Mouse (Mus musculus) myocyte (in vitro differentiated cells): ENCODE results near the gene Rbm14. TPM values are rescaled to one million over a fixed set of nuclear protein-coding genes. Genes with fewer than 3 reads are reported as not detected.
A peak's percentile ranks its signal among the peaks of the same experiment; 100 is the strongest.

Source experiments
- H3K27me3 ChIP-seq: one replicate; pipeline ENCODE4 v1.6.1; 2011; ENCODE audit not compliant: control insufficient read depth, insufficient read depth, insufficient read length
- H3K36me3 ChIP-seq: one replicate; pipeline ENCODE4 v1.6.1; 2011; ENCODE audit not compliant: control insufficient read depth, insufficient read depth
- H3K4me2 ChIP-seq: one replicate; pipeline ENCODE4 v1.6.1; 2011; ENCODE audit warnings: low read depth, control low read depth
- H3K4me3 ChIP-seq: one replicate; pipeline ENCODE4 v1.5.1; 2011; ENCODE audit warnings: mild to moderate bottlenecking, control low read depth, moderate library complexity
- H3K79me2 ChIP-seq: one replicate; pipeline ENCODE4 v1.6.1; 2011; ENCODE audit not compliant: control insufficient read depth, insufficient read depth
- H3ac ChIP-seq: one replicate; pipeline ENCODE4 v1.6.1; 2011; ENCODE audit not compliant: control insufficient read depth, insufficient read length
- CEBPB ChIP-seq: IDR thresholded peaks from 2 replicates; pipeline ENCODE4 v1.6.1; 2011; ENCODE audit warnings: mild to moderate bottlenecking, moderate library complexity; ENCODE audit not compliant: poor library complexity, insufficient read depth, severe bottlenecking
- E2F4 ChIP-seq: IDR thresholded peaks from one replicate; pipeline ENCODE4 v1.6.1; 2011; ENCODE audit warnings: mild to moderate bottlenecking, control low read depth, moderate library complexity; ENCODE audit not compliant: insufficient read depth
- MAX ChIP-seq: IDR thresholded peaks from one replicate; pipeline ENCODE4 v1.6.1; 2011; ENCODE audit warnings: low read depth, mild to moderate bottlenecking, control low read depth
- MYOD1 ChIP-seq, 3 experiments: IDR thresholded peaks; one replicate each; pipeline ENCODE4 v1.6.1; 2011; ENCODE audit warnings: control low read depth in 2 of 3, low read depth in 2 of 3, mild to moderate bottlenecking in 2 of 3, moderate library complexity in 1 of 3; ENCODE audit not compliant: insufficient read length in 2 of 3, control insufficient read depth in 1 of 3
- MYOG ChIP-seq, 3 experiments: IDR thresholded peaks; one replicate each; pipeline ENCODE4 v1.6.1; 2011; ENCODE audit warnings: control low read depth in 2 of 3, low read depth in 2 of 3, mild to moderate bottlenecking in 2 of 3; ENCODE audit not compliant: insufficient read length in 2 of 3, control insufficient read depth in 1 of 3, insufficient read depth in 1 of 3
- POLR2A ChIP-seq: IDR thresholded peaks from one replicate; pipeline ENCODE4 v1.6.1; 2011; ENCODE audit warnings: low read depth, mild to moderate bottlenecking, control low read depth, moderate library complexity; ENCODE audit not compliant: insufficient read length
- POLR2AphosphoS2 ChIP-seq: IDR thresholded peaks from one replicate; pipeline ENCODE4 v1.6.1; 2011; ENCODE audit warnings: low read depth, control low read depth; ENCODE audit not compliant: insufficient read length
- REST ChIP-seq: IDR thresholded peaks from one replicate; pipeline ENCODE4 v1.6.1; 2011; ENCODE audit warnings: mild to moderate bottlenecking, control low read depth, moderate library complexity; ENCODE audit not compliant: insufficient read depth, insufficient read length
- SRF ChIP-seq: IDR thresholded peaks from one replicate; pipeline ENCODE4 v1.6.1; 2011; ENCODE audit warnings: low read depth; ENCODE audit not compliant: control insufficient read depth, insufficient read length
- TCF12 ChIP-seq: IDR thresholded peaks from one replicate; pipeline ENCODE4 v1.6.1; 2011; ENCODE audit warnings: mild to moderate bottlenecking, control low read depth; ENCODE audit not compliant: poor library complexity, insufficient read depth, severe bottlenecking
- TCF3 ChIP-seq: IDR thresholded peaks from one replicate; pipeline ENCODE4 v1.6.1; 2011; ENCODE audit warnings: low read depth, control low read depth; ENCODE audit not compliant: insufficient read length
- USF1 ChIP-seq: IDR thresholded peaks from one replicate; pipeline ENCODE4 v1.6.1; 2011; ENCODE audit warnings: low read depth, mild to moderate bottlenecking, control low read depth, moderate library complexity
- polyA plus RNA-seq: library from polyadenylated mRNA; unstranded; fragments of >200 nt; fragmentation: generic; extraction: Trizol; gene quantifications from one replicate; pipeline ENCODE4 v1.2.1, GENCODE M21; 2012; ENCODE audit warnings: missing spikeins

Gene Rbm14
- polyA plus RNA-seq, 1 experiment: 46.8 TPM

DNA sequence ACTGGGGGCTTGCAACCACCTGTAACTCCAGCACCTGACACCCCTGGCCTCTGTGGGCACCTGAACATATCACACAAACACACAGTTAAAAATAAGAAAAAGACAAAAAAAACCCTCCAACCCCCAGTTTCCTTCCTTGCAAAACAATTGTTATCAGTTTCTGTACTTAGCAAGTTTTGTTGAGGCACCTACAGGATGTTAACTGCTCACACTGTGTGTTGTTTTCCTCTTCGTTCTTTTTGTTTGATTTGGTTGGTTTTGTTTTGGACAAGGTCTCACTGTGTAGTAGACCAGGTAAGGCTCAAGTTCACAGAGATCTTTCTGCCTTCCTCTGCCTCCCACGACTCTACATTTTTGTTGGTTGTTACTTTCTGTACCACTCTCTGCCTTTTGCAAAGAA, 31.2 kb upstream of the Rbm14 start:
- no peak overlapping the region for H3K4me2 ChIP-seq
- H3K27me3 ChIP-seq: peaks cover 35% of the 10 kb centered on the region
- no peaks in the 10 kb centered on the region for H3K79me2 ChIP-seq
- no peaks in the 10 kb centered on the region for H3K36me3 ChIP-seq
- no peak overlapping the region for H3ac ChIP-seq
- H3K4me3 ChIP-seq: no peak overlapping the region
- no peak for TF ChIP-seq TCF3

DNA sequence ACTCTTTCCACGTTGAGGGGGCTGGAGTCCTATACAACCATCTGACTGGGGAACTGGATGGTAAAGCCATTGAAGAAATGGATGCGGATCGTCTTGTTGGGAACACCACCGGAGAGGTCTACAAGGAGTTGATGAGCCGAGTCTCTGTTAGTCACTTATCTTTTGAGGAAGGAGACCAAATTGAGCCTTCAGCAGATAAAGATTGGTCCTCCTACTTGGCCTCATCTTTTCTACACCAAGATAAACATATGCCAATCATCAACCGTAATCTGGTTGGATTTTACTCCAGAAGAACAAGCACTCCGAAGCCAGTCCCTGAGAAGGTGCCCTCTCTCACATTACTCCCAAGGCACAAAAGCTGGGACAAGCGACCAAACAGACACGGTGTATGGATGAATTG, 29.4 kb upstream of the Rbm14 start:
- peaks cover 35% of the 10 kb centered on the region for H3K27me3 ChIP-seq
- H3K79me2 ChIP-seq: no peaks in the 10 kb centered on the region
- no peak overlapping the region for H3K4me3 ChIP-seq

DNA sequence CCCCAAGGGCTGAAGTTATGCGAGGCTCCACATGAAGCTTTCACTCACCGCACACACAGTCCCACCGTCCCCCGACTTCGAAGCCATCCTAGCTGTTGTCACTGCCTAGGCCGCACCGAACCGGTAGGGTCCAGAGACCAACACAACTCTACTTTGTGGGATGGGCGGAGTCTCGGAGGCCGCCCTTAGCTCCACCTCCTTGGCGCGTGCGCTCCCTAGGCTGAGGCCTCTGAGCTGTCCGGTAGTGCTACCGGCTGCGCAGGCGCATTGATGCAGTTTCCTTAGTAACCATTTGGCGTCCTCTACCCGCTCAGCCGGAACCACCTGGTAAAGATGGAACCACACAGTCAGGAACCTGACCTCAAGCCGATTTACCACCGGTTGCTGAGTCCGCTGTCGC, 27.7 kb upstream of the Rbm14 start, which contains the start of the genes Ccs and Ccdc87:
Ccs (minus strand) TSS at position 184 of the 400 bp plus-strand sequence.
Ccdc87 (plus strand) TSS at position 218 of the 400 bp plus-strand sequence.
- peak within 1 kb of the TSS; percentile 44 for H3ac ChIP-seq
- no peaks in the 10 kb centered on the region for H3K36me3 ChIP-seq
- H3K4me3 ChIP-seq: peak within 1 kb of the TSS; percentile 38
- H3K27me3 ChIP-seq: peaks cover 26% of the 10 kb centered on the region
- TF ChIP-seq POLR2AphosphoS2 (peak; percentile 86), CEBPB (no peak), POLR2A (peak; percentile 90)
- H3K4me2 ChIP-seq: peak within 1 kb of the TSS; percentile 72
- H3K79me2 ChIP-seq: no peaks in the 10 kb centered on the region

More for the DNA sequence above, 29.4 kb upstream of the Rbm14 start:
- no peaks in the 10 kb centered on the region for H3K36me3 ChIP-seq
- no peak overlapping the region for H3ac ChIP-seq
- no peak for TF ChIP-seq E2F4
- TF ChIP-seq MYOG (IDR thresholded peaks at IDR 0.05; ENCODE audit: control insufficient read depth in 1 of 3, insufficient read depth in 1 of 3, insufficient read length in 2 of 3, low read depth in 2 of 3): no peak
- TF ChIP-seq SRF: no peak
- no peak for TF ChIP-seq CEBPB
- TF ChIP-seq TCF12: no peak
- TF ChIP-seq MYOD1 (IDR thresholded peaks at IDR 0.05; ENCODE audit: control insufficient read depth in 1 of 3, insufficient read length in 2 of 3, low read depth in 2 of 3): no peak
- TF ChIP-seq USF1: no peak
- TF ChIP-seq POLR2A: no peak
- no peak for TF ChIP-seq REST
- TF ChIP-seq TCF3: no peak
- H3K4me2 ChIP-seq: no peak overlapping the region

DNA sequence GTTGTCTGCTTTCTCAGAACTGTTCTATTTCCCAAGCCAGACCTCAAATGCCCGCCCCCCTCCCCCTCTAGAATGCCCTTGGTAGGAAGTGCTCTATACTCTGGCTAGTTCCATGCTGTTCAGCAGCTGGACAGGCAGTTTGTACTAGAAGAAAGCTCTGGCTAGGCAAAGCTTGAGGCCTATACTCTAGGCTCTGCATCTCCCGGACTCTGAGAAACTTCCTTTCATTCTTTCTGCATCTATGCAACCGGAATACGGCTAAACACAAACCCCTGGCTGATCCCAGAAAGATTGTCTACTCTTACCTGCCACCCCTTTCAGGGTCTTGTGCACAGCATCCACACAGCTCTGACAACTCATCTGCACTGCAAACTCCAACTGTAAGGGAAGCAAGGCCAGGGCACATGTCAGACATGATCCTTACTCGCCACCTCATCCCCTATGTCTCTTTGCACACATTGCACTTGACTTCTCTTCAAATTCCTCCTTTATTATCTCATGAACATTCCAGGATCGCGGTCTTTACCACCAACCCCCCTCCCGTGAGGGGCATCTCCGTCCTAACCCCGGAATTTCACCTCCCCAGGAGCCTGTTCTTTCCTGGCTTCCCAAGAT, 27.2 kb upstream of the Rbm14 start:
- Histone ChIP-seq H3K36me3 (no peaks in the 10 kb centered on the region), H3K27me3 (peaks cover 26% of the 10 kb centered on the region), H3K4me2 (peak overlapping the region; percentile 72), H3K79me2 (no peaks in the 10 kb centered on the region), H3K4me3 (peak overlapping the region; percentile 38), H3ac (peak overlapping the region; percentile 44)
- TF ChIP-seq POLR2AphosphoS2 (no peak), CEBPB (no peak), MAX (no peak), MYOD1 (IDR thresholded peaks at IDR 0.05; ENCODE audit: control insufficient read depth in 1 of 3, insufficient read length in 2 of 3, low read depth in 2 of 3) (no peak), REST (no peak), POLR2A (no peak), TCF3 (no peak), MYOG (IDR thresholded peaks at IDR 0.05; ENCODE audit: control insufficient read depth in 1 of 3, insufficient read depth in 1 of 3, insufficient read length in 2 of 3, low read depth in 2 of 3) (no peak), USF1 (no peak)

DNA sequence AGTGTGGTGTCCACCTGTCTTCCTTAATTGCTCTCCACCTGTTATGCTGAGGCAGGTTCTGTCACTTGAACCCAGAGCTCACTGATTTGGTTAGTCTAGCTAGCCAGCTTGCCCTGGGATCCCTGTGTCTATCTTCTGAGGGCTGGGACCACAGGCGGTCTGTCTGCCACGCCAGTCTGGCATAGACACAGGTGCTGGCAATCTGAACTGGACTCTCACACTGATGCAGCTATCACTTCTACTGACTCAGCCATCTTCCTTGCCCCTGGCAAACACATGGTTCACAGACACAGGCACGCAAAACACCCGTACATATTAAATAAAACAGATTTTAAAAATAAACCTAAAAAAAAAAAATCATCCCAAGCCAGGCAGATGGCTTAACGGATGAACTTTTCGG, 25.6 kb upstream of the Rbm14 start:
- Histone ChIP-seq H3K4me3 (no peak overlapping the region), H3ac (no peak overlapping the region), H3K4me2 (no peak overlapping the region), H3K79me2 (no peaks in the 10 kb centered on the region), H3K27me3 (peaks cover 23% of the 10 kb centered on the region), H3K36me3 (no peaks in the 10 kb centered on the region)
- TF ChIP-seq USF1 (no peak), POLR2A (no peak), SRF (no peak), REST (no peak), POLR2AphosphoS2 (no peak), MYOG (IDR thresholded peaks at IDR 0.05; ENCODE audit: control insufficient read depth in 1 of 3, insufficient read depth in 1 of 3, insufficient read length in 2 of 3, low read depth in 2 of 3) (no peak), MAX (no peak), CEBPB (no peak)
